Mouse (Mus musculus) hindbrain, postnatal 0 days (tissue): ENCODE data around the gene Kcnj14. TPM values are rescaled to one million over a fixed set of nuclear protein-coding genes. Genes with fewer than 3 reads are reported as not detected.

Experiments used
- ATAC-seq: fragments of 200-750 bp; cut with Nextera tagmentation; 2 replicates; pipeline ENCODE4 v1.8.0; 2017; ENCODE audit warnings: mild to moderate bottlenecking, moderate TSS enrichment, moderate library complexity
- DNase-seq: peaks from one replicate; pipeline ENCODE4 v3.0.0-alpha.2; 2015; ENCODE audit warnings: low spot score
- H3K27ac ChIP-seq: fragments of 300-500 bp; sonication (generic); 2 replicates; pipeline ENCODE4 v1.5.1; 2014; ENCODE audit warnings: mild to moderate bottlenecking
- H3K27me3 ChIP-seq: fragments of 300-500 bp; sonication (generic); 2 replicates; pipeline ENCODE4 v1.6.1; 2014; ENCODE audit warnings: low read length, mixed read lengths; ENCODE audit not compliant: insufficient read depth
- H3K36me3 ChIP-seq: fragments of 300-500 bp; sonication (generic); 2 replicates; pipeline ENCODE4 v1.6.1; 2014; ENCODE audit warnings: low read length, mixed read lengths; ENCODE audit not compliant: insufficient read depth
- H3K4me1 ChIP-seq: fragments of 300-500 bp; sonication (generic); 2 replicates; pipeline ENCODE4 v1.6.1; 2014; ENCODE audit warnings: antibody characterized with exemption, low read length, mixed read lengths; ENCODE audit not compliant: insufficient read depth
- H3K4me2 ChIP-seq: fragments of 300-500 bp; sonication (generic); 2 replicates; pipeline ENCODE4 v1.6.1; 2014; ENCODE audit warnings: low read depth, mild to moderate bottlenecking, low read length, moderate library complexity, mixed read lengths
- H3K4me3 ChIP-seq: fragments of 300-500 bp; sonication (generic); 2 replicates; pipeline ENCODE4 v1.5.1; 2014; ENCODE audit warnings: low read length
- H3K9ac ChIP-seq: fragments of 300-500 bp; sonication (generic); replicated peaks from 2 replicates; pipeline ENCODE4 v1.6.1; 2014; ENCODE audit warnings: mild to moderate bottlenecking, low read length, moderate library complexity, mixed read lengths
- H3K9me3 ChIP-seq: fragments of 300-500 bp; sonication (generic); 2 replicates; pipeline ENCODE4 v1.6.1; 2016; ENCODE audit warnings: low read length, mixed read lengths
- CTCF ChIP-seq: IDR thresholded peaks from 2 replicates; pipeline ENCODE4 v1.5.1; 2016; ENCODE audit warnings: antibody characterized with exemption, control low read depth, low read depth
- WGBS: fragments of 180-500 bp; shearing (Covaris S2); extraction: QIAGEN DNeasy Blood & Tissue Kit; methylation state at CpG from one replicate; pipeline ENCODE4 v1.1.7; 2014; 5-methylcytosine and 5-hydroxymethylcytosine counted together
- polyA plus RNA-seq: library from polyadenylated mRNA; unstranded; fragments of >200 nt; fragmentation: Nextera tagmentation; extraction: Ambion mirVana; gene quantifications from 2 replicates; pipeline ENCODE4 v1.2.1, GENCODE M21; 2015
- total RNA-seq: library from RNA; depleted of rRNA; stranded (reverse); fragments of >200 nt; gene quantifications from 2 replicates; pipeline ENCODE4 v1.2.3, GENCODE M21; 2014

Gene Kcnj14
- total and polyA plus RNA-seq, 2 experiments from 2014 or later, result 0.89 to 1.4 TPM

DNA sequence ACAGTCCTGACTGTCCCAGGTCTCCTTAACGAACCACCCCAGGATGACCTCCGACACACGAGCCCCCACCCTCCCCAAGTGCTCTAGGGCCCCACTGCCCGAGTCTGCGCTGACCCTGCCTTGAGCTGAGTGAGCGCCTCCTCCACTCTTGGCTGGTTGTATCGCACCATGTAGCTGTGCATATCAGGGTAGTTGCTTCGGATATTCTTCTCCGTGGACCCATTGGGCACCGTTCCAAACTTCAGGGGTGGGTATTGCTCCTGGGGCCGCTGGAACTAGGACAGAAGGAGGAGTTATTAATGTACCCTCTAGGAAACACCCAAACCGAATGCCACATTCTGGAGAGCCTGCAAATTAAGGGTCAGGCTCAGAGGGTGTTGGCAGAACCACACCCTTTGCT, 28.5 kb upstream of the Kcnj14 start:
- no peaks in the 10 kb centered on the region for H3K9me3 ChIP-seq
- no peak overlapping the region for H3K27ac ChIP-seq
- no peak for TF ChIP-seq CTCF
- no peak overlapping the region for H3K4me2 ChIP-seq
- H3K4me3 ChIP-seq, result no peak overlapping the region
- DNase-seq, result no peak
- no peaks in the 10 kb centered on the region for H3K4me1 ChIP-seq
- WGBS, result 85% methylated on average over 12 of the region's 12 CpGs
- no peak for ATAC-seq
- no peaks in the 10 kb centered on the region; the same call in 1 of the 2 replicates for H3K36me3 ChIP-seq
- no peak overlapping the region for H3K9ac ChIP-seq
- no peaks in the 10 kb centered on the region for H3K27me3 ChIP-seq

DNA sequence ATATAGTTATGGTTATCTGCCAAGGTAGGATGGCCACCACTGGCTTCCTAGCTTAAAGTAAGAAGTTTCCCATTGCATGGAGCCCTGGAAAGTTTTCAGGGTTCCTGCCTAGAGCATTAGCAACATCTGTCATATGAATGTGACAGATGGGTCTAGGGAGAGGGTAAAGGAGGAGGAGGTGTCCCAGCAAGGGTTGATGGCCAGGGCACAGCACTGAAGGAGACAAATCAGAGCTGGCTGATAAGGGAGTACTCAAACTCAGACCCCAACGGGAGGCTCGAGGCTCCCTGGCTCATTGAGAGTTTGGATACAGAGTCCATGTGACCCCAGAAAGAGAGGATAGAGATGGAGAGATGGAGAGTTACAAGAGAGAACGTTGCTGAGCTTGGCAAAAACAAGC, 26.1 kb upstream of the Kcnj14 start:
- WGBS, result 75% methylated on average over 3 of the region's 3 CpGs
- no peak for ATAC-seq
- H3K4me2 ChIP-seq, result no peak overlapping the region
- H3K9ac ChIP-seq, result no peak overlapping the region
- H3K27ac ChIP-seq, result no peak overlapping the region
- H3K4me1 ChIP-seq, result no peaks in the 10 kb centered on the region
- no peak for TF ChIP-seq CTCF
- no peaks in the 10 kb centered on the region for H3K27me3 ChIP-seq
- no peak for DNase-seq
- H3K4me3 ChIP-seq, result no peak overlapping the region
- H3K9me3 ChIP-seq, result no peaks in the 10 kb centered on the region
- no peaks in the 10 kb centered on the region; the same call in 1 of the 2 replicates for H3K36me3 ChIP-seq

DNA sequence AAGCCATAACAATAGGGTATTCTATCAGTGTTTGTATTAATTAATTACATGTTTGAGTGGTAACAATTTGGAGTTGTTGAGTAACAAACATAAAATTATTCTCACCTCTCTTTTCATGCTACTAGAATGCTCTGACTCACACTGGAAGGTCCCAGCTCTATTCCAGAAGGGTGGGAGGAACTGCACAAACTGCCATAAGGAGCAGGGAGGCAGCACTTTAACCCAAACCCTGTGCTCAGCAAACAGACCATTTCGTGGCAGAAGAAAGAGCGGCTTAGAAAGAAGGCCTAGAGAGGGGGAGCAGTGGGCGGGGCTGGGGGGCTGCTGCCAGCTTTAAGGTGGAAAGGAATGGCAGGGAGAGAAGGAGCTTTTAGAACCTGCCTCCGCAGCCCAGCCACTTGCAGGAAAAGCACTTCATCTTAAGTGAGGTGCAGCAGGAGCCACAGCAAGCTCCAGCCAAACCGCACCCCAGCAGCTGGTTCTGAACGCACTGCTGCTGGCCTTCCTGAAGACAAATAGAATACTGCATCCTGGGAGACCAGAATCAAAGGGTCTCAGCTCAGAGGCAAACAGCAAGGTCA, 24.0 kb upstream of the Kcnj14 start:
- Histone ChIP-seq H3K9ac (no peak overlapping the region), H3K4me2 (no peak overlapping the region), H3K4me3 (no peak overlapping the region), H3K27ac (no peak overlapping the region), H3K4me1 (no peaks in the 10 kb centered on the region), H3K36me3 (no peaks in the 10 kb centered on the region; the same call in 1 of the 2 replicates), H3K27me3 (no peaks in the 10 kb centered on the region), H3K9me3 (no peaks in the 10 kb centered on the region)
- 20% methylated on average over 6 of the region's 6 CpGs for WGBS
- no peak for TF ChIP-seq CTCF
- DNase-seq (no peak), ATAC-seq (no peak)

DNA sequence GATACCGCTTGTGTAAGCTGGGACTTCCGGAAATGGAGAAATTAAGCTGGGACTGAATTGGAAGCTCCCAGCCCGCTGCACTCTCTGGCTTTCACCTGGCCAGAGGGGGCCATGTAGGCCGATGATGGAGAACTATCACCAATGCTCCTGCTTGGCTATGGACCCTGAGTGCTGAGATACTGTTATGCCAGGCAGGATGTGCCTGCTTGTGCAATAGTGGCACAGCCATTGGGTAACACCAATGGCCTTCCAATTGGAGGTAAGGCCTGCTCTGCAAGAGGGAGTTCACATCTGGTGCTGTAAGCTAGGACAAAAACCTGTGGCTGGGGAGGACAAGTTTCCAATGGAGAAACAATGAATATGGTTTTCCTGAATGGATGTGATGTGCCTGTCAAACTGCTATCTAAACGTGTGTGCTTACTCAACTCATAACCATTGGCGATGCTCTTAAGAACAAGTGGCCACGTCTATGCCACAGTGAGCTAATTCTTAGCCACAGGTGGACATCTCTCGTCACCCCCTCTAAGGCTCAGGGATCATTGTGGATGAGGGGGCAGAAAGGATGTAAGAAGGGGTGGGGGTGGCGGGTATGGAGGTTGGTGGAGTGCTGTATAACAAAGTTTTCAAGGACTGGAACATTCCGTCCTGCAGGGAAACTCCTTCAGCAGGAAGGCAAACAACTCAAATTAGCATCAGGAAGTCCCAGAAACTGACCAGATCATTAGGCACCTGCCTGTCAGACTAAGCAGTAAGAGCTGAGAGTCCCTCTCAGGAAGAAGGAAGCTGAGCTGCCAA, 18.6 kb upstream of the Kcnj14 start:
- H3K27ac ChIP-seq, result no peak overlapping the region
- WGBS, result 86% methylated on average over 10 of the region's 10 CpGs
- no peak for TF ChIP-seq CTCF
- H3K36me3 ChIP-seq, result no peaks in the 10 kb centered on the region
- H3K9me3 ChIP-seq, result no peaks in the 10 kb centered on the region
- no peak overlapping the region for H3K4me2 ChIP-seq
- 0 out of 2 replicates have a peak, but pooled peaks cover 6% of the 10 kb centered on the region for H3K27me3 ChIP-seq
- DNase-seq (no peak), ATAC-seq (no peak)
- no peak overlapping the region for H3K4me3 ChIP-seq
- H3K9ac ChIP-seq, result no peak overlapping the region
- no peaks in the 10 kb centered on the region for H3K4me1 ChIP-seq

DNA sequence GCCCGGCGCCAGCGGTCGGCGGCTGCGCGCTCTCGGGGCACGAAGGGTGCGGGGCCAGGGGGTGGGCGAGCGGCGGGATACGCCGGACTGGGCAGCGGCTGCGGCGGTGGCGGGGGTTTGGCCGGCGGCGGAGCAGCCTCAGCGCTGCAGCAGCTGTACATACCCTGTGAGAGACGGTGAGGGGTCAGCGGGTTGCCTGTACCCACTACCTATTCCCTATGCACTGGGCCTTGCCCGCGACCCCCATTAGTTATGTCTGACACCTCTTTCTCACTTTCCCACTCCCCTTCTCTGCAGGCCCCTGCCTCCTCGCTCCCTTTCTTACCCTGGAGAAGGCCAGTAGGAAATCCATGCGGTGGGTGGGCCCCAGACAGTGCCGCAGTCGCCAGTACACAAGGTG, 9.3 kb upstream of the Kcnj14 start:
- no peak for TF ChIP-seq CTCF
- H3K4me3 ChIP-seq, result peak overlapping the region; percentile 20
- 0 out of 2 replicates have a peak, but pooled peaks cover 4% of the 10 kb centered on the region for H3K4me1 ChIP-seq
- peak overlapping the region; percentile 36; the same call in 1 of the 2 replicates for H3K4me2 ChIP-seq
- ATAC-seq (no peak), DNase-seq (no peak)
- peaks cover 21% of the 10 kb centered on the region for H3K27me3 ChIP-seq
- H3K9ac ChIP-seq, result no peak overlapping the region
- no peaks in the 10 kb centered on the region; the same call in 1 of the 2 replicates for H3K36me3 ChIP-seq
- 12% methylated on average over 26 of the region's 31 CpGs for WGBS
- no peaks in the 10 kb centered on the region for H3K9me3 ChIP-seq
- no peak overlapping the region for H3K27ac ChIP-seq

DNA sequence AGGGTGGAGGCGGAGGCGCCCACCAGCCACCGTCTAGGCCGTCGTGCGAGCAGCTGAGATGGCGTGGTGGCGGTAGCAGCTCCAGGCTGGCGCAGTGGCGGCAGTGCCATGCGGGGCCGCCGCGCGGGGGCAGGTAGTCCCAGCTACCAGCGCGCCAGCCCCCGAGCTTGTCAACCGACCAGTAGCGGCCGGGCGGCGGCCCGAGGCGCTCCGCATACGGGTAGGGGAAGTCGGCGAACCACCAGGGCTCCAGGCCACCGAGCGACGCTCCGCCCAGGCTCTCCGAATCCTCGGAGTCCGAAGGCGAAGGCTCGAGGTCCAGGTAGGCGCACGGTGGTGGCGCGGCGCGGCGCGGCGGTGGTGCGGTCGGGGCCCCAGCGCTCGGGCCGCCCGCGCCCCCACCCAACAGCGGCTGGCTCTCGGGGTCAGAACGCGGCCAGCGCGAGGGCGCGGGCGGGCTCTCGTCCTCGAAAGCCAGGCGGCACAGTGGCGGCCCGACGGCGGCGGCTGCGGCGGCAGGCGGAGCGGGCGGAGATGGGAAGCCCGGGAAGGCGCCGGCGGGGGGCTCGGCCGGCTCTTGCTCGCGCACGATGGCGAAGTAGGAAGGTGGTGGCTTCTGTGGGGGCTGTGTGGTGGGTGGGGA, 8.7 kb upstream of the Kcnj14 start:
- Histone ChIP-seq H3K27me3 (peaks cover 21% of the 10 kb centered on the region), H3K27ac (no peak overlapping the region; the same call in 1 of the 2 replicates), H3K9me3 (no peaks in the 10 kb centered on the region), H3K4me1 (0 out of 2 replicates have a peak, but pooled peaks cover 4% of the 10 kb centered on the region), H3K4me2 (peak overlapping the region; percentile 36), H3K36me3 (peaks cover 4% of the 10 kb centered on the region; the same call in 1 of the 2 replicates), H3K4me3 (peak overlapping the region; percentile 20), H3K9ac (no peak overlapping the region; the same call in 1 of the 2 replicates)
- DNase-seq, result no peak
- 8% methylated on average over 56 of the region's 86 CpGs for WGBS
- ATAC-seq, result no peak
- TF ChIP-seq CTCF, result no peak
